Mouse (Mus musculus) cerebellum, adult (tissue): Measurements from ENCODE around the gene Dohh.

Experiments
- ATAC-seq: cut with Nextera tagmentation; 2 replicates; pipeline ENCODE4 v1.9.2; 2017; ENCODE audit warnings: mild to moderate bottlenecking, moderate library complexity, mixed read lengths; ENCODE audit not compliant: insufficient number of reproducible peaks, low FRiP score, low TSS enrichment

Dohh gene

DNA sequence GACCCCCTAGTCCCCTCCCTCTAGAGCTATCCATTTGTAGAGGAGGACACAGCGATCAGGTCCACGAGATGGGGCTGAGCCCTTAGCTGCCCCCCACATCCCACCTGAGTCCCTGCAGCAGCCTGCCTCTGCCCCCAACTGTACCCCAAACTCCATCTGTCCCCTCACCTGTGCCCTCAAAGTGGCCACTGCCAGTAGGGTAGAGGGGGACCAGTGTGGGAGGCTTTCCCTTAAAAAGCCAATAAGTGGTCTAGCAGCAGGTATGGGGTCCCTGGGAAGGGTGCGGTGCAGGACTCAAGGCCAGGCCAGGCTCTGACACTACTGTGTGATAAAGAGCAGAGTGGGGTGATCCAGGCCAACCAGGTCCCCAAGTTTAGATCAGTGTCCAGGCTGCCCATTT lies 43.1 kb downstream of the Dohh start:
- ATAC-seq = no peak

DNA sequence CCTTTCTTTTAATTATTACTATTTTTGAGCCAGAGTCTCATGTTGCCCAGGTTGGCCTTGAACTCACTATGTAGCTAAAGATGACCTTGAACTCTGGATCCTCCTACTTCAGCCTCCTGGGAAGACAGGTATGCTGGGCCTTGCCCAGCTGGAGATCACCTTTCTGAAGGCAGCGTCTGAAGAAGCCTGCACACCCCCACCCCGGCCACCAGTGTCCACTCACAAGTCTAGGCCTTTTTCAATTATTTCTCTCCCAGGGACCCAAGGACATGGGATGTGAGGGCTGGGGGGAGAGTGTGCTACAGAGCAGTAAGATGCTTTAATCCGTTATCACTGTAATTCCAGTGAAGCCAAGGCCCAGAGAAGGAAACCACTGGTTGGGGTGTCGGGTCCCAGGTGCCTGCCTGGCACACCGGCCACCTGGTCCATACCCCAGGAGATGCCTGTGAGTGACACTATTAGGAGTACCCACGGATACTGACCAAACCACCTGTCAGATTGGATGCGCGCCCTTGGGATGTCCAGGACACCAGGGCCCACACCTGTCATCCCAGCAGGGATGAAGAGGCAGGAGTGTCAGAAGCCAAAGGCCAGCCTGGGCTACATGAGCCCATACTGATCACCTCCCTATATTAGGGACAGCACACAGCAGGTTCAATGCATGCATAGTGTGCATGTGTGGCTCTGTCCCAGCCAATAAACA lies 43.7 kb downstream of the Dohh start:
- ATAC-seq = no peak

DNA sequence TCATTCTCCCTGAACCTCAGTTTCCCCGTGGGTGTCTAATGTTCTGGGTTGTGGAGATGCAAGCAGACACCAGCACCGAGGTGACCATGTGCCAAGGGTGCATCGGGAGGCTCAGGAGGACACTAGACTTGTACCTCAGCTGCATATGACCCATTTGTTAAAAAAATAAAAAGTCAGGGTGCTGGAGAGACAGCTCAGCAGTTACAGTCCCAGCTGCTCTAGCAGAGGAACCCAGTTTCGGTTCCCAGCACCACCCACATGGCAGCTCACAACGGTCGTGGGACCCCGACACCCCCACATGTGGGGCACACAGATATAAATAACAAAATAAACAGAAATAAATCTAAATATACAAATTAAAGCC lies 44.3 kb downstream of the Dohh start:
- ATAC-seq = no peak

DNA sequence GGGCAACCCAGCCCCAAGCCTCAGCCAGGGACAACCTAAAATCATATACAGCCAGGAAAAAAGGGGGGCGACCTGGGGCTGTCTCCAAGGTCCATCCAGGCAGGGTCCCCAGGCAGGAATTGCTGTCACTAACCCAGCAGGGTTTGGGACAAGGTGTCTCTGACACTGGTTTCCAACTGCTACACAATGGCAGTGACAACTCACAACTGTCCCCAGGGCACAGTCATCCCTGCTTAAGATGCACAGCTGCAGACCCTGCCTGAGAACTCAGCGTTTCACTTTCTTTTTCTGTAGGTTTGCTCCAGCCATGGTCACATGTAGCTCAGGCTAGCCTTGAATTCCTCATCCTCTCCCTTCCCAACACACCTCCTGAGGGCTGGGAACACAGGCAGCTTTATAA lies 44.9 kb downstream of the Dohh start:
- ATAC-seq = no peak

DNA sequence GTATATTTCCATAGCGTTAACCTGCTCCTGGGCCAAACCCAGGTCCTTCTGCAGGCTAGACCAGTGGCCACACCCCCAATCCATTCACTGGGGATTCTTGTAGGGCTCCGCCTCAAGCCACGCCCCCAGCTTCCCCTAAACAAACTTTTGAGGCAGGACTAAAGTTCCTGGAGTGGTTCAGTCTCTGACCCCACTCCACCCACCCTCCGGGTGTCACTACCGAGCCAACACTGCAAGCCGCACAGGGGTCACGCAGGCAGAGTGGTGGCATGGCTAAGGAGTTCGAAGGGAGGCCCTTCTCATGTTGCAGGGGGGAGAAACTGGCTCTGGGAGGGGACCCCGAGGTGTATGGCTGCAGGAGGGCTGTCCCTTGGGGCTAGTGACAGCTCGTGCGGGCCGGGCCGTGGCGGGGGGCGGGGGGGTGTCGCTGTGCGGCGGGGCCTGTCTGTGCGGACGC lies 45.4 kb downstream of the Dohh start:
- ATAC-seq = no peak

DNA sequence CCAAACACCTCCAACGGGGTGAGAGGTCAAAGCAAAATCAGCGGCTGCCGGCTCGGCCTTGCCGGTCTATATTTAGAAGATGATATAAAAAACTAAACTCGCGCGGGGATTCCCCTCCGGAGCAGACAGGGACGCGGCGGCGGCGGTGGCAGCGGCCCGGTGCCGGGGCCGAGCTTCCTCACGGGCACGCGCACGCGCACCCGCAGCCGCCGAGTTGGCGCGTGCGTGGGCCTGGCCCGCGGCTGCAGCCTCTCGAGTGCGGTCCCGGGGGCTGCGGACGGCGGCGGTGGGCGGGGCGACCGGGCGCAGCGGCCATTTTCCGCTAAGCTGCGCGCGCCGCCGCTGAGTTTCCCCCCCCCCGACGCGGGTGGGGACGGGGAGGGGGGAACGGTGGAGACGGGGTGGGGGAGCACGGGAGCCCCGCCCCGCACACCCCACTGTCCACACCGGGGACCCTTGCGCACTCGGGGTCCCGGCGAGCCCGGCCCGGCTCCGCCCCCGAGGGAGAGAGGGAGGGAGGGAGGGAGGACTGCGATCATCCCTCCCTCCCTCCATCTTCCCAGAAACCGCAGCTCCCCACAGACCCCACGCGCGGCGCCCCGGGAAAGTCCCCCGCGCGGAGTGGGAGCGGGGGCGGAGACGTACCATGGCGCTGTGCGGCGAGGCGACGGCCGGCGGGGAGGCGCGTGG lies 46.1 kb downstream of the Dohh start:
- no peak for ATAC-seq

DNA sequence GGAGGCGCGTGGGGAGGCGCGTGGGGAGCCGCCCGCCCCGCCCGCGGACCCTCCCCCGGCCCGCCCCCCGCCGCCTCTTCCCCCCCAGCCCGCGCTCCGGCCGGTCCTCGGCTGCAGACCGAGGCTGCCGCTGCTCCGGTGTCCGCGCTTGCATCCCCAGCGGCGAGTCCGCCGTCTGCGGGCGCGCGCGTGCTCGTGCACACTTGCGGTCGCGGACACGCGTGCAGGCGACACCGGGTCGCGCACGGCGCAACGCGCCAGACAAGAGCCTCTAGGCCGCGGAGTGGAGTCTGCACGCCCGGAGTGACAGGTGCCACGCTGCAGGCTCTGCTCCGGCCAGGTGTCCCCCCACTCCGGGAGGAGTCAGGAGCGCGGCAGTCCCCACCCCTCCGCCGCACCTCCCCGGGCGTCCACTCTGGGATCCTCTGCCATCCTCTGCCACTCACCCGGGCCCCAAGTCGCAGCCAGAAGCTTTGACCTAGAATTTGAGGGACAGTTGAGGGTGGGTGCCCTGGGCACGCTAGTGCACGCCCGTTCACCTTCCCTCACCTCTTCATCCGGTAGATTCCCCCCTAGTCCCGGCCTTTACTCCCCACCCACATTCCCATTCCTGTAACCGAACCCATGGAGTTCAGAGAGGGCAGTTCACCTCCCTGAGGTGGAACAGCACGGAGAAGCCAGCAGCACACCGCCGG lies 46.8 kb downstream of the Dohh start:
- ATAC-seq = peak; percentile 8; the same call in 1 of the 2 replicates

DNA sequence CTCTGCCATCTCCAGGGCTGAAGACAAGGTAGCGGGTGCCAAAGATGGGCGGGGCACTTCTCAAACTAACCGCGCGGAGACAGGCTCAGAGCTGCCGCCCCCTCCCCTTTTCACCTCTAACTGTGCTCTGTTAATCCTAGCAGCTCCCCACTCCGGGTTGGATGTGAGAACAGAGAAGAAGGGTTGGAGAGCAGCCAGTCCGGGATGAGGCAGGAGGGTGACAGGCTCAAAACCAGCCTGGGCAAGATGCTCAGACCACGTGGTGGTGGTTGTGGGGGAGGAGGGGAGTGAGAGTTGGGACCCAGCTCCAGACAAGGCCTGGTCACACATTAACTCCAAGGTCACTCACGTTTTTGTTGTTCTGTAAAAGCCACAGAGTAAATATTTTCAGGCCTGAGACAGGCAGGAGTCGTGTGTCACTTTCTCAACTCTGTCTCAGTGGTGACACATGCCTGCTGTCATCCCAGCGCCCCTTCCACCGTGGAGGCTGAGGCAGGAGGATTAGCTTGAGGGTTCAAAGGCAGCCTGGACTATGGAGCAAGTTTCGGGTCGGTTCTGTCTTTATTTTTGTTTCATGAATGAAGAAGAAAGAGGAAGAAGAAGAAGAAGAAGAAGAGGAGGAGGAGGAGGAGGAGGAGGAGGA lies 47.4 kb downstream of the Dohh start:
- no peak for ATAC-seq

DNA sequence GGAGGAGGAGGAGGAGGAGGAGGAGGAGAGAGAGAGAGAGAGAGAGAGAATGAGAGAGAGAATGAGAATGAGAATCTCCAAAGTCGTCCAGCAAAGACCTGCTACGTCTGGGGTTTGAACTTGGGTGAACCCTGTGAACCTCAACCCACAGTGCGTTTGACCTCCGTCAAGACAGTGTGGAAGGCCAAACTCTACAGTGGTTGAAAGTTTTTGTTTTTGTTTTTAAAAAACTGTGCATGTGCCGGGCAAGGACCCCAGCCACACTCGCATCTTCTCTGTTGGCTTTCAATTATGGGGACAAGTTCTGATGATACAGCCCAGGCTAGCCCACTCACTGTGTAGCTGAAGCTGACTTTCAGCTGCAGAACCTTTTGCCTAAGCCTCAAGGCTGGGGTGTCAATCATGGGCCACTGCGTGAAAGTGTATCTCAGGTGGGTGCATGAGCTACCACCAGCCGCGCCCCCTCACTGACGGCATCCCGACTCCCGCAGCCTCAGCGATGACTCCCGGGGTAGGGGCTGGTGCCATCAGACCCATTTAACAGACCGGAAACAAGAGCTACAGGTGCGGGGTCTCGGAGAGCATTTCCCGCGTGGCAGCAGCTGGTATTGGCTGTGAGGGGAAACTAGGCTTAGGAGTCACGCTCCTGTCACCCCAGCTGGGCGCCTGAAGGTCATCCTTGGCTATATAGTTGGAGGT lies 48.1 kb downstream of the Dohh start:
- no peak for ATAC-seq

DNA sequence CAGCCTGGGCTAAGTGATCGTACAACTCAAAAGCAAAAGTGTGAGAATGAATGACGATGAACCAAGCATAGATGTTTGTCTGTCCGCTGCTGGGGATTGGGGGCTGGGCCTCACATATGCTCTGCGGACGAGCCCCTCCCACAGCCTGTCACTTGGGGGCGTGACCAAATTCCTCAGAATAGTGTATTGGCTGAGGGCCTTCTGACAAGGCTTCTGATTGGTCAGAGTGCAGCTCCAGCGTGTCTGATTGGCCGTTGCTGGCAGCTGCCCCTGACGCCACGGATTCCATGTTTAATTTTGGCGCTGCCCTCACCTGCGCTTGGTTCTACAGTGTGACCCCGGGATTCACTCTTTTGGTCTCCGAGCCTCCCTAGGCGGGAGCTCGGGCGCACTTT lies 48.6 kb downstream of the Dohh start:
- peak; percentile 77 for ATAC-seq

DNA sequence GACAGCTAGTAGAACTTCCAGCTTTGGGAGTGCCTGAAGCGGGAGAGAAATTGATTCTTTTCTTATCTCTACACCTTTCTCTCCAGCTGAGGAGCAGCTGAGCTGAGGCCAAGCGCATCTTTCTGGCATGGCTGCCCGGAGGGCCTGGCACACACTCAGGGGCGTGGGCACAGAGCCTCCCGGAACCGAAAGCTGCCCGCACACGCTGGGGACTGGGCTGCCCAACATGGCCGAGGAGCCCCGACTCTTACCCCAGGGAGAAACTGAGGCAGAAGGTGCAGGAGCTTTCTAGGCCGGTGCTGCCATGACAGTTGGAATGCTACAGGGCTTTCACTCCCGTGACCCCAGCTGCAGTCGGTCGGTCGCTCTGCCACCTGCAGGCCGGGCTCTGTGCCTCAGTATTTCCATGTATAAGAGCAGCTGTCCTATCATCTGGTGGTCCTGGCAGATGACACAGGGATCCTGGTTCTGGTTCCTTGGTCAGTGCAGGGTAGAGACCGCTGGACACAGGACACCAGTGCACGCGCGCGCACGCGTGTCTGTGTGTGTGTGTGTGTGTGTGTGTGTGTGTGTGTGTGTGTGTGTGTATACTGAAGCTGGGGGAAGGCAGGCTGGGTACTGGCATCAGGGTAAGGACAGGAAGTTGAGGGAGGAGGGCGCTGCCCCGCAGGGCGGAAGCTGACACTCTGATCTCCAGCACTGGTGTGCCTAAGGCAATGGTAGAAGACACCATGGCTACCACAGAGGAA lies 49.5 kb downstream of the Dohh start:
- no peak for ATAC-seq

DNA sequence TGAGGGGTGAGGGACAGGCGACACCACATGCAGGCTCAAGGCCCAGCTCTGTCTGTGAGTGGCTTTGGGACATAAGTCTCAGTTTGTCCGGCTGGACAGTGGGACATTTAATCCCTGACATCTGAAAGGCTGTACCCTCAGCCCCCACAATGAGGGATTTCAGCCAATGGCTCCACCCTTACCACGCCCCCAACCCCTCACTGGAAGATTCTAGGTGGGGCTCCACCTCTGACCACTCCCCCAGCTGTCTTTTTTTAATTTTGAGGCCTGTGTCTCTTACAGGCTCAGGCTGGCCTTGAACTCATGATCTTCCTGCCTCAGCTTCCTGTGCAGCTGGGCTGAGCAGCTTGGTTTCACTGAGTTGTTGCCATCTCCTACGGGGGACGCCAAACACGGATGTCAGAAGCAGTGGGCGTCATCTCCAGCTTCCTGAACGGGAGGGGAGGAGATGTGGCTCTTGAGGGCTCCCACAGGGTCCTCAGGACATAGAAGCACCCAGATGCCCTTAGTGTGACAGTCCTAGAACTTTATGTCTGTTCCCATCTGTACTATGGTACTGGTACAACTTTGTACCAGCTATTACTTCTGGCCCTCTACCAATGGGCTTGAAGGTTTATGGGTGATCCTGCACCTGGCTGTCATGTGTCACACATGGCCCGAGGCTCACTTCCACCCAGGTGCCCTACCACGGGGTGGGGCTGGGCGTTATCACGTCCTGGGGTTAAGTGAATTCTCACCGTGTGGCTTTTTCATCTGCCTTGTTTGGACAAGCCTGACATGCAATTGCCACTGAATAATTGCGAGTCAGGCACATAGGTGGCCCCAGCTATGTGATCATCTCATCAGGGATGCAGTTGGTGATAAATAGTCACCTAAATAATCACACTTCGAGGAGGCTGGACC lies 50.4 kb downstream of the Dohh start:
- no peak for ATAC-seq

DNA sequence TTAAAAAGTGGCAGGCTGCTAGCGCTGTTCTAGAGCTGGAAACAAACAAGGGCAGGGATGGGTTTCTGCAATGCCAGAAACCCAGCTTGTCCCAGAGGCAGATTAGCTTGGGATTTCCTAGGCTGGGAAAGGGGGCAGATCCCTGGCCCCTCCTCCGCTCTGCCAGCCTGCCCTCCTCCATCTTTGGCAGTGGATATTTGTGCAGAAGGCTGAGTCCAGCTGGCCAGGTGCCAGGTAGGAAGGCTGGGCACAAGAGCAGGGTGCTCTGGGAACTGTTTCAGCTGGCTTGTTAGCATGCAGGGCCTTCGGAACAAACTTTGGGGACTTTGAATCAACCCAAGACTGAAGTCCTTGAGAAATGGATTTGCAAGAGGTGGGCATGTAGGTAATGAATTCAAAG lies 51.2 kb downstream of the Dohh start:
- ATAC-seq = no peak
